Mouse (Mus musculus): ENCODE results near the gene Mms19. TPM values are rescaled to one million over a fixed set of nuclear protein-coding genes. Genes with fewer than 3 reads are reported as not detected.
"Not testable (repeated sequence)": the region's sequence is repeated elsewhere in the genome, so short reads cannot be mapped to it uniquely, and the experiment has no call there.

Mms19 gene
- total RNA-seq, 4 experiments from 2014 or later = 16.0 to 23.9 (median 20.6) TPM

DNA sequence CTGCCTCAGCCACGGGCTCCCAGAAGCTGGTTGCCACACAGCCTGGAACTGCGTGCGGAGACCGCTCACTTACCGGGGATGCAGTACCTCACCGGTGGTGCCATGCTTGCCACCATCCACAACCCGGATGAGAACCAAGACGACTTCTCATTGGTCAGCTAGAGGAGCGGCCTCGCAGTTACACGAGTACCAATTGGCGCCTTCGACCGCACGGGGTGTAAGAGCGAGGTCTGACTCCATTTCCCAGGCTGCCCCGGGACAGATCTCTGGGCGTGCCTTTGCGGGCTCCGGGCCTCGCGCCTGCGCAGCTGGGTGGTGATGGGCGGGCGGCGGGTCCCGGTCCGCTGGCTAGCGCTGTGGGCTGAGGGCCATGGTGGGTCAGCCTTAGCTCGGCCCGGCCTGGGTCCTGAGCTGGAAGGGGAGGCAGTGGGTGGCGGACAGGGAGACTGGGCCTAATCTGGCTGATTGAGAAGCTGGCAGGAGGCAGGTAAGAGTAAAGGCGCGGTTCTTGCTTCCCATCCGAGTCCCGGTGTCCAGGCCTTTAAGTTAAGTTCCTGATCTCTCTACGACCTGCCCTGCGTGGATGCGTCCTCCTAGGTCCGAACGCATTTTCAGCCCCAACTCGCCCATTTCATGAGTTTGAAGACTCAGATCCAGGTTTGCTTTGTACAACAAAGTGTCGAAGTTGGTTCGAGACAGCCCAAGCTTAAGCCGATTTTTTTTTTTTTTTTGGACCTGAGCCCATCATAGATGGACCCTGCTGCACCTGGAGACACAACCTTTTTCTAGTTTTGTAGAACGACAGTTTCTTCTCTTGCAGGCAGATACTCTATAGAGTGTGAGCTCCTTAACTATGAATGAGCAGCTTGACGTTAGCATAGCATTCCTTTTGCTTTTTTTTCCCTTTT lies 47.5 kb downstream of the Mms19 start, which contains the start of the genes Exosc1 and Zdhhc16:
Gene Exosc1 (minus strand): TSS at position 245 of the 908 bp plus-strand sequence.
Gene Zdhhc16 (plus strand): TSS at position 302 of the 908 bp plus-strand sequence.
- peak; percentile 99 for DNase-seq (ENCODE audit: low spot score)

- no peak for DNase-seq (ENCODE audit: low spot score)
Measured at GRCm38 (mm10) chr19:41932686-41933085, 48.3 kb downstream of the Mms19 start.

DNA sequence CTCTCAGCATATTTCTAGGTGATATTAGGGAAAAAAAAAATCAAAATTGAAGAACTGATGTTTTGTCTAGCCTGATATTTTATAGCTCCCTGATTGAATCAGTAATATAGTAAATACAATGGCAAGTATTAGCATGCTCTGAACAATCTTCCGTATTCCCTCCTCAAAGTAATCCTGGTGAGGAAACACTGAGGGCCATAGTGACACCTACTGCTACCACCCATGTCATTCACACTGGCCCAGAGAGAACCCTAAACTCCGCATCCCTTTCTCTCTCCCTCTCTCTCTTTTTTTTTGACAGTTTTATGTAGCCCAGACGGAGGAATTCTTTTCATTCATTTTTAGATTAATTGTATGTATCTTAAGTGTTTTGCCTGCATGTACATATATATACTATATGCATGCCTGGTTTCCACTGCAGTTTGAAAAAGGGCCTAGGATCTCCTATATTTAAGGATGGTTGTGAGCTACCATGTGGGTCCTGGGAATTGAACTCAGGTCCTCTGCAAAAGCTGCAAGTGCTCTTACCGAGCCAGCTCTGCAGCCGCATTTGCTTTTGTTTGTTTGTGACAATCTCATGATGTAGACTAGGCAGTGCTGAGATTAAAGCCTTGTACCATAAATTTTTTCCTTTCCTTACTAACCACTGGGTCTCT lies 60.4 kb downstream of the Mms19 start:
- DNase-seq (ENCODE audit: low spot score) = no peak

DNA sequence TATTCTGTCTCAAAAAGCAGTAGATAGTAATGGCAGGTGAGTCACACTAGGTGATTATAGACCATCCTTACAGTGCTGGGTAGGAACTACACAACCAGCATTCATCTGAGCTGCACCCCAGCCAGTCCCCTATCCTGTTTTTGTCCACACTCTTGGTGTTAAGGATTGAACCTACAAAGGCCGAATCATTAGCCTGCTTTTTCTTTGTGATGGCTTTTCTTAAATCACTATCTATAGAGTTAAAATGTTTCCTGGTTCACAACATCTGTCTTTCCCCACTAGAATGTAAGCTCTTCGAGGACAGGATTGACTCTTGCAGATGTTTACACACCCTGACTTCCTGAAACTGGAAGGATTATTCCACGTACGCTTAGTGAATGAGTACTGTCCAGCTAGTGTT lies 61.5 kb downstream of the Mms19 start:
- no peak for DNase-seq (ENCODE audit: low spot score)

DNA sequence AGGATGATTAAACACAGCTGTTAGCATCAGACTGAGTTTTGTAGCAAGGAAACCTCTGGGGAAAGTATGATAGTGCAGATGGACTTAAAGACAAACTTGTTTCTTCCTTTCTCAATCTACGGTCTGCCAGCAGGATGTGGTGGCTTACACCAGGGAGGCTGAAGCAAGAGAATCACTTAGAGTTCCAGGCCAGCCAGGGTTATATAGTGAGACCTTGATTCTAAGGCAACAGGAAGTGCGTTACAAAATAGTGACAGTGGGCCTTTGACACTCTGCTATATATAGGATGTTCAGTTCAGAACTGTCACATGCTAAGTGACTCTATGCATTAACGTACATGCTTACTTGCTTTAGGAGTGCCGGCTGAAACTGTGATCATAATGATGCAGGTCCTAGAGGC lies 64.1 kb downstream of the Mms19 start:
- no peak for DNase-seq (ENCODE audit: low spot score)

- DNase-seq (ENCODE audit: low spot score) = no peak
Measured at GRCm38 (mm10) chr19:41915294-41915693, 65.7 kb downstream of the Mms19 start.

DNA sequence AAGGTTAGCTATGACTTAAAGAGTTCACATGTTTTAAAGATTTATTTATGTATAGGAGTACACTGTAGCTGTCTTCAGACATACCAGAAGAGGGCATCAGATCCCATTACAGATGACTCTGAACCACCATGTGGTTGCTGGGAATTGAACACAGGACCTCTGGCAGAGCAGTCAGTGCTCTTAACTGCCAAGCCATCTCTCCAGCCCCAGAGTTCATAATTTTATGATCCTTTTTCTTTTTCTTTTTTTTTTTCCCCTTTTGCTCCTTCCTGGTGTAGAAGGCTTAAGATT lies 66.4 kb downstream of the Mms19 start:
- DNase-seq (ENCODE audit: low spot score) = not testable (repeated sequence)

GRCm38 (mm10) chr19:41913774-41914591 lies 67.0 kb downstream of the Mms19 start:
- DNase-seq (ENCODE audit: low spot score) = no peak

GRCm38 (mm10) chr19:41912121-41913080 lies 68.6 kb downstream of the Mms19 start:
- peak; percentile 34 for DNase-seq (ENCODE audit: low spot score)

DNA sequence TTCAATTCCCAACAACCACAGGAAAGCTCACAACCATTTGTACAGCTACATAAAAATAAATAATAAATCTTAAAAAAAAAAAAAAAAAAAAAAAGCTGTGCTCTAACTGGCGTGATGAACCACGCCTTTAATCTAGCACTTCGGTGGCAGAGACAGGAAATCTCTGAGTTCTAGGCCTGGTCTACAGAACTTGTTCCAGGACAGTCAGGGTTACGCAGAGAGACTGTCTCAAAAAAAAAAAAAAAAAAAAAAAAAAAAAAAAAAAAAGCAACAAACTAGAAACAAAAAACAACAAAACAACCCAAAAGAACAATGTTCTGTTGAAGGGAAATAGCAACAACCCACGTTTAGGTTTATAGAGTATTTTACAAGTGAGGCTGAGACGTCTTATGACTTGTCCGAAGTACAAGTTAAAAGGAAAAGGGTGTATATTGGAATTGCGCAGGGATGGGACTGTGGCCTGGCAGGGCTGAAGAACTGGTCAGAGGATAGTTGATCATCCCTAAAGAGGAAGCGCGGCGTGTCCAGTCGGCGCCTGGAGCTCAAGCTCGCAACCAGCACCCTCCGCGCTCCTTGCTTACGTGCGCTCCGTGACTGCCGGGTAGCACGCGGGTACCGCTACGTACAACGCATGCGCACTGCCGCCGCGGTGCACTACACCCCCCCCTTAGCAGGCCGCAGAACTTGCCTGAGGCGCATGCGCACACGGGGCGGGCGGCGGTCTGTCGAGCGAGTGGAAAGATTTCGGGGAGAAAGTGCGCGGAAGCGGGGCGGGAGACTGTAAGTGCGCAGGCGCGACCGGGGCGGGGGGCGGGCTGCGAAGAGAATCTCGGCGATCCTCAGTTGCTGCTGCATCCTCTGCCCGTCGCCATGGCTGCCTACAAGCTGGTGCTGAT lies 69.5 kb downstream of the Mms19 start, which contains the start of gene Pgam1:
Gene Pgam1 (plus strand): TSS at position 746 of the 896 bp plus-strand sequence.
- peak; percentile 95 for DNase-seq (ENCODE audit: low spot score)

DNA sequence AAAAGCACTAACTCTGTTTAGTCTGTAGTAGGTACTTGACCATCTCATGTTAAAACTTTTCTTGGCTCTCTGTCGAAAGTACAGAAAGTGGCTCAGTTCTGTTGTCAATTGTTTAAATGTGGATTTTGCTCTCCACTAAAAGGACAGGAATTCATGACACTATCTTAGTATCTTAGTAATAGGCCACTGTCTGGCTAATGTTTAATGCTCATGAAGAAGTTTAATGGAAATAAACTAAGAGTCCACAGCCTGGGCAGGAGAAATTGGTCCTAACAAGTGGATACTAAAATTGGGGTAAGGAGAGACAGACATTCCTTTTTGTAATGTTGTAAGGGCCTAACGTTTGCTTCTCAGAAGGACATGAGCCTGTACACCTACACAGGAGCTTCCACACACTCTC lies 70.6 kb downstream of the Mms19 start:
- DNase-seq (ENCODE audit: low spot score) = no peak

GRCm38 (mm10) chr19:41908736-41909135 lies 72.2 kb downstream of the Mms19 start:
- DNase-seq (ENCODE audit: low spot score) = no peak

GRCm38 (mm10) chr19:41907079-41907760 lies 73.7 kb downstream of the Mms19 start:
- no peak for DNase-seq (ENCODE audit: low spot score)

DNA sequence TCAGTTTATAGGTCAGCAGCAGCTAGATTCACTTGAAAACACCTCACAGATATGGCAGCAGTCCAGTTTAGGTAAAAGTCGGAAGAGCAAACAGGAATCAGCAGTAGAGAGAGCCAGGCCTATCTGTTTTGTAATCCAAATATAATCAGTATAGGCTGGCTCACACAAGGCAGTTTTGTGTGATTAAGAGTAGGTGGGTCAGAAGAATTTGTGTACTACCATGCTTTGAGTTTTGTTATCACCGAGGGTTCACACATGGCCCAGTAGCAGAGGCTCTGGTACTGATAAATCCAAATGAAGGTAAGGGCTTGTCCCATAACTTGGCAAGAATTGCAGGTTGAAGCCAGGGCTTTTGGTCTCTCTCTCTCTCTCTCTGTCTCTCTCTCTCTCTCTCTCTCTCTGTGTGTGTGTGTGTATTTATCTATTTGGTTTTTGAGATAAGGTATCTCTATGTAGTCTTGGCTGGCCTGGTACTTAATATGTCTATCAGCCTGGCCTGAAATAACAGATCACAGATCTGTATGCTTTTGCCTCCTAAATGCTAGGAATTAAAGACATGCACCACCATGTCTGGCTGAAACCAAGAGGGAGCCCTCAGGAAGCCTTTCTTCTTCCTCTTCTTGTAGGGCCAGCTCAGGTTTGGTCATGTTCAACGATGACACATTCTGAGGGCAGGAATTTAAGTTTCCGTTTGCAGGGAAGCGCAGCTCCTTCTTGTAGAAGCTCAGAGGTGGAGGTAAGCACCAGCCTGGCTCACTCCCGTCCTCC lies 74.5 kb downstream of the Mms19 start:
- DNase-seq (ENCODE audit: low spot score) = no peak

GRCm38 (mm10) chr19:41905246-41905645 lies 75.7 kb downstream of the Mms19 start:
- DNase-seq (ENCODE audit: low spot score) = no peak

- no peak for DNase-seq (ENCODE audit: low spot score)
Measured at GRCm38 (mm10) chr19:41902848-41903593, 77.9 kb downstream of the Mms19 start.

- DNase-seq (ENCODE audit: low spot score) = no peak
Measured at GRCm38 (mm10) chr19:41901696-41902095, 79.3 kb downstream of the Mms19 start.
